Mouse (Mus musculus): Measurements from ENCODE around the gene Bach2.
A peak's percentile ranks its signal among the peaks of the same experiment; 100 is the strongest.

Bach2 gene

GRCm38 (mm10) chr4:32251946-32252672 is 13.5 kb downstream of the Bach2 start:
- DNase-seq, result no peak

- DNase-seq, result no peak
Measured at GRCm38 (mm10) chr4:32257686-32258085, 19.1 kb downstream of the Bach2 start.

GRCm38 (mm10) chr4:32258093-32258492 is 19.5 kb downstream of the Bach2 start:
- no peak for DNase-seq

- no peak for DNase-seq
Measured at GRCm38 (mm10) chr4:32258596-32258995, 20.0 kb downstream of the Bach2 start.

GRCm38 (mm10) chr4:32260909-32261308 is 22.3 kb downstream of the Bach2 start:
- no peak for DNase-seq

GRCm38 (mm10) chr4:32262825-32263684 is 24.5 kb downstream of the Bach2 start:
- DNase-seq, result no peak

GRCm38 (mm10) chr4:32263685-32264038 is 25.1 kb downstream of the Bach2 start:
- DNase-seq, result no peak

GRCm38 (mm10) chr4:32264892-32265291 is 26.3 kb downstream of the Bach2 start:
- no peak for DNase-seq

- no peak for DNase-seq
Measured at GRCm38 (mm10) chr4:32266731-32267130, 28.1 kb downstream of the Bach2 start.

GRCm38 (mm10) chr4:32268042-32268441 is 29.4 kb downstream of the Bach2 start:
- DNase-seq, result no peak

GRCm38 (mm10) chr4:32272398-32272797 is 33.8 kb downstream of the Bach2 start:
- DNase-seq, result no peak

GRCm38 (mm10) chr4:32274776-32275294 is 36.2 kb downstream of the Bach2 start:
- no peak for DNase-seq

- DNase-seq, result no peak
Measured at GRCm38 (mm10) chr4:32279842-32280241, 41.2 kb downstream of the Bach2 start.

- DNase-seq, result no peak
Measured at GRCm38 (mm10) chr4:32280401-32280800, 41.8 kb downstream of the Bach2 start.

GRCm38 (mm10) chr4:32281306-32281705 is 42.7 kb downstream of the Bach2 start:
- DNase-seq, result no peak

GRCm38 (mm10) chr4:32286405-32286804 is 47.8 kb downstream of the Bach2 start:
- DNase-seq, result no peak

GRCm38 (mm10) chr4:32288036-32288860 is 49.6 kb downstream of the Bach2 start:
- DNase-seq, result peak; percentile 47 to 57

- peak in 1 of 2 experiments; percentile 18 for DNase-seq
Measured at GRCm38 (mm10) chr4:32289845-32290244, 51.2 kb downstream of the Bach2 start.

GRCm38 (mm10) chr4:32291406-32291805 is 52.8 kb downstream of the Bach2 start:
- DNase-seq, result no peak

- no peak for DNase-seq
Measured at GRCm38 (mm10) chr4:32293686-32294265, 55.2 kb downstream of the Bach2 start.

- DNase-seq, result no peak
Measured at GRCm38 (mm10) chr4:32297071-32297671, 58.6 kb downstream of the Bach2 start.

GRCm38 (mm10) chr4:32299221-32299620 is 60.6 kb downstream of the Bach2 start:
- no peak for DNase-seq
